Mouse (Mus musculus) forebrain, embryonic 11.5 days (tissue): ENCODE data around the gene Fam222a. TPM values are rescaled to one million over a fixed set of nuclear protein-coding genes. Genes with fewer than 3 reads are reported as not detected.
A peak's percentile ranks its signal among the peaks of the same experiment; 100 is the strongest.

Source experiments
- ATAC-seq: fragments of 200-750 bp; cut with Nextera tagmentation; replicated peaks from 2 replicates; pipeline ENCODE4 v1.8.0; 2017; ENCODE audit warnings: moderate TSS enrichment; ENCODE audit not compliant: low FRiP score
- DNase-seq: peaks from one replicate; pipeline ENCODE4 v3.0.0-alpha.2; 2017; ENCODE audit warnings: low spot score
- H3K27ac ChIP-seq: fragments of 300-500 bp; sonication (generic); 2 replicates; pipeline ENCODE4 v1.5.1; 2014; ENCODE audit warnings: low read depth, low read length
- H3K27me3 ChIP-seq: fragments of 300-500 bp; sonication (generic); 2 replicates; pipeline ENCODE4 v1.6.1; 2014; ENCODE audit warnings: mild to moderate bottlenecking, low read length, mixed read lengths; ENCODE audit not compliant: control insufficient read depth, insufficient read depth
- H3K36me3 ChIP-seq: fragments of 300-500 bp; sonication (generic); 2 replicates; pipeline ENCODE4 v1.6.1; 2014; ENCODE audit warnings: mild to moderate bottlenecking, low read length, moderate library complexity, mixed read lengths; ENCODE audit not compliant: control insufficient read depth, insufficient read depth
- H3K4me1 ChIP-seq: fragments of 300-500 bp; sonication (generic); replicated peaks from 2 replicates; pipeline ENCODE4 v1.6.1; 2014; ENCODE audit warnings: low read length, mixed read lengths; ENCODE audit not compliant: control insufficient read depth, insufficient read depth
- H3K4me2 ChIP-seq: fragments of 300-500 bp; sonication (generic); 2 replicates; pipeline ENCODE4 v1.6.1; 2014; ENCODE audit warnings: low read depth, mild to moderate bottlenecking, low read length, moderate library complexity, mixed read lengths; ENCODE audit not compliant: severe bottlenecking
- H3K4me3 ChIP-seq: fragments of 300-500 bp; sonication (generic); 2 replicates; pipeline ENCODE4 v1.5.1; 2014; ENCODE audit warnings: low read depth, low read length
- H3K9ac ChIP-seq: fragments of 300-500 bp; sonication (generic); 2 replicates; pipeline ENCODE4 v1.6.1; 2014; ENCODE audit warnings: low read length
- H3K9me3 ChIP-seq: fragments of 300-500 bp; sonication (generic); 2 replicates; pipeline ENCODE4 v1.6.1; 2016; ENCODE audit warnings: low read length, mixed read lengths; ENCODE audit not compliant: control insufficient read depth
- WGBS: fragments of 180-500 bp; shearing (Covaris S2); extraction: QIAGEN DNeasy Blood & Tissue Kit; methylation state at CpG from one replicate; pipeline ENCODE4 v1.1.7; 2014; 5-methylcytosine and 5-hydroxymethylcytosine counted together
- polyA plus RNA-seq: library from polyadenylated mRNA; unstranded; fragments of >200 nt; fragmentation: Nextera tagmentation; extraction: Ambion mirVana; gene quantifications from 2 replicates; pipeline ENCODE4 v1.2.1, GENCODE M21; 2014

Gene Fam222a
- polyA plus RNA-seq, 1 experiment from 2014 or later: 9.4 TPM

GRCm38 (mm10) chr5:114572997-114573396 is 5.2 kb downstream of the Fam222a start:
- Histone ChIP-seq H3K4me1 (peaks cover 63% of the 10 kb centered on the region), H3K9ac (no peak overlapping the region; the same call in 1 of the 2 replicates), H3K4me3 (no peak overlapping the region), H3K9me3 (no peaks in the 10 kb centered on the region), H3K4me2 (peak overlapping the region; percentile 8; the same call in 1 of the 2 replicates), H3K36me3 (no peaks in the 10 kb centered on the region), H3K27me3 (0 out of 2 replicates have a peak, but pooled peaks cover 2% of the 10 kb centered on the region), H3K27ac (no peak overlapping the region)
- 9% methylated on average over 2 of the region's 2 CpGs for WGBS
- no peak for DNase-seq
- no peak for ATAC-seq

GRCm38 (mm10) chr5:114573920-114574628 is 6.3 kb downstream of the Fam222a start:
- Histone ChIP-seq H3K4me3 (no peak overlapping the region), H3K27ac (no peak overlapping the region), H3K4me2 (no peak overlapping the region), H3K27me3 (no peaks in the 10 kb centered on the region), H3K4me1 (peaks cover 62% of the 10 kb centered on the region), H3K36me3 (no peaks in the 10 kb centered on the region), H3K9ac (no peak overlapping the region), H3K9me3 (no peaks in the 10 kb centered on the region)
- WGBS: 68% methylated on average over 12 of the region's 12 CpGs
- no peak for DNase-seq
- no peak for ATAC-seq

- Histone ChIP-seq H3K4me1 (peaks cover 57% of the 10 kb centered on the region), H3K9ac (no peak overlapping the region), H3K27ac (peak overlapping the region; percentile 64; the same call in 1 of the 2 replicates), H3K9me3 (no peaks in the 10 kb centered on the region), H3K36me3 (no peaks in the 10 kb centered on the region), H3K4me3 (no peak overlapping the region), H3K27me3 (no peaks in the 10 kb centered on the region), H3K4me2 (peak overlapping the region; percentile 32)
- DNase-seq: no peak
- ATAC-seq: no peak
- 28% methylated on average over 11 of the region's 11 CpGs for WGBS
These were observed 7.2 kb downstream of the Fam222a start for GRCm38 (mm10) chr5:114575010-114575409.

- Histone ChIP-seq H3K9me3 (no peaks in the 10 kb centered on the region), H3K4me2 (peak overlapping the region; percentile 32; the same call in 1 of the 2 replicates), H3K27ac (peak overlapping the region; percentile 64; the same call in 1 of the 2 replicates), H3K27me3 (no peaks in the 10 kb centered on the region), H3K36me3 (no peaks in the 10 kb centered on the region), H3K4me3 (no peak overlapping the region), H3K4me1 (peaks cover 54% of the 10 kb centered on the region), H3K9ac (no peak overlapping the region)
- no peak for DNase-seq
- ATAC-seq: no peak
- WGBS: 72% methylated on average over 7 of the region's 7 CpGs
These were observed 7.7 kb downstream of the Fam222a start for GRCm38 (mm10) chr5:114575530-114575929.

- DNase-seq: no peak
- Histone ChIP-seq H3K4me2 (no peak overlapping the region), H3K4me3 (no peak overlapping the region), H3K27me3 (no peaks in the 10 kb centered on the region), H3K9me3 (no peaks in the 10 kb centered on the region), H3K4me1 (peaks cover 48% of the 10 kb centered on the region), H3K27ac (no peak overlapping the region), H3K36me3 (no peaks in the 10 kb centered on the region), H3K9ac (no peak overlapping the region)
- no peak for ATAC-seq
- 90% methylated on average over 16 of the region's 16 CpGs for WGBS
These were observed 8.3 kb downstream of the Fam222a start for GRCm38 (mm10) chr5:114575986-114576605.

- no peak overlapping the region; the same call in 1 of the 2 replicates for H3K27ac ChIP-seq
- no peak for DNase-seq
- no peak for ATAC-seq
- H3K27me3 ChIP-seq: no peaks in the 10 kb centered on the region
- no peak overlapping the region for H3K9ac ChIP-seq
- WGBS: 46% methylated on average over 20 of the region's 20 CpGs
- H3K9me3 ChIP-seq: no peaks in the 10 kb centered on the region
- H3K36me3 ChIP-seq: no peaks in the 10 kb centered on the region
- no peak overlapping the region for H3K4me3 ChIP-seq
- no peak overlapping the region for H3K4me2 ChIP-seq
- H3K4me1 ChIP-seq: peaks cover 34% of the 10 kb centered on the region
These were observed 10.5 kb downstream of the Fam222a start for GRCm38 (mm10) chr5:114578361-114578760.

- H3K9ac ChIP-seq: no peak overlapping the region; the same call in 1 of the 2 replicates
- no peak for ATAC-seq
- DNase-seq: no peak
- no peak overlapping the region for H3K4me2 ChIP-seq
- no peaks in the 10 kb centered on the region for H3K27me3 ChIP-seq
- no peaks in the 10 kb centered on the region for H3K36me3 ChIP-seq
- H3K9me3 ChIP-seq: no peaks in the 10 kb centered on the region
- H3K4me1 ChIP-seq: peaks cover 36% of the 10 kb centered on the region
- H3K4me3 ChIP-seq: no peak overlapping the region
- 61% methylated on average over 8 of the region's 8 CpGs for WGBS
- no peak overlapping the region for H3K27ac ChIP-seq
These were observed 12.0 kb downstream of the Fam222a start for GRCm38 (mm10) chr5:114579714-114580357.

GRCm38 (mm10) chr5:114581486-114581885 is 13.7 kb downstream of the Fam222a start:
- no peak overlapping the region for H3K4me3 ChIP-seq
- H3K9me3 ChIP-seq: no peaks in the 10 kb centered on the region
- ATAC-seq (no peak), DNase-seq (no peak)
- no peak overlapping the region for H3K9ac ChIP-seq
- H3K4me1 ChIP-seq: peaks cover 36% of the 10 kb centered on the region
- H3K27ac ChIP-seq: no peak overlapping the region
- WGBS: 75% methylated on average over 12 of the region's 12 CpGs
- no peak overlapping the region for H3K4me2 ChIP-seq
- H3K36me3 ChIP-seq: no peaks in the 10 kb centered on the region
- no peaks in the 10 kb centered on the region for H3K27me3 ChIP-seq
